Comparison of ENCODE assay signal across 18 mouse cellular contexts in genomic region chr17:47422616-47423015, GRCm38 (mm10). TPM values are rescaled to one million over a fixed set of nuclear protein-coding genes. Genes with fewer than 3 reads are reported as not detected.
"Had no signal": no experiment of that assay in that cellular context is flagged by ENCODE, and none has a peak within 500 bp of the region (broad histone marks: within the 10 kb centered on the region; RNA-seq: fewer than 3 reads in every experiment).

No protein-coding gene starts in this region.

RNA-seq across cellular contexts. Expression of gene AI661453, which starts 13.8 kb away (rescaled TPM):
- polyA plus RNA-seq: erythroblast, embryonic 14.5 days had no signal

RNA-seq across cellular contexts. Expression of gene 1700001C19Rik, which starts 14.6 kb away (rescaled TPM):
- total RNA-seq: common myeloid progenitor, adult 5-6 weeks; gastrocnemius, adult 18-20 months; gastrocnemius, adult 2 months; gastrocnemius, adult 8-10 months; gastrocnemius, postnatal 10 days; gastrocnemius, postnatal 14 days; gastrocnemius, postnatal 25 days; gastrocnemius, postnatal 36 days; gastrocnemius, postnatal 4 days; granulocyte monocyte progenitor cell, adult 5-6 weeks; heart, adult 18-20 months; heart, adult 2 months; heart, adult 8-10 months had no signal
- polyA plus RNA-seq: embryonic facial prominence, embryonic 10.5 days; erythroblast, embryonic 14.5 days; forebrain, embryonic 10.5 days had no signal

RNA-seq across cellular contexts. Expression of gene Guca1a, which starts 22.2 kb away (rescaled TPM):
- total RNA-seq: forebrain, postnatal 0 days; gastrocnemius, adult 18-20 months; gastrocnemius, adult 2 months; gastrocnemius, postnatal 36 days had no signal
- polyA plus RNA-seq: erythroblast, embryonic 14.5 days; forebrain, embryonic 16.5 days had no signal

RNA-seq across cellular contexts. Expression of gene Guca1b, which starts 37.4 kb away (rescaled TPM):
- total RNA-seq: common myeloid progenitor, adult 5-6 weeks had no signal
- polyA plus RNA-seq: erythroblast, embryonic 14.5 days had no signal
